Mouse (Mus musculus): ENCODE results near the gene Trim50.

DNA sequence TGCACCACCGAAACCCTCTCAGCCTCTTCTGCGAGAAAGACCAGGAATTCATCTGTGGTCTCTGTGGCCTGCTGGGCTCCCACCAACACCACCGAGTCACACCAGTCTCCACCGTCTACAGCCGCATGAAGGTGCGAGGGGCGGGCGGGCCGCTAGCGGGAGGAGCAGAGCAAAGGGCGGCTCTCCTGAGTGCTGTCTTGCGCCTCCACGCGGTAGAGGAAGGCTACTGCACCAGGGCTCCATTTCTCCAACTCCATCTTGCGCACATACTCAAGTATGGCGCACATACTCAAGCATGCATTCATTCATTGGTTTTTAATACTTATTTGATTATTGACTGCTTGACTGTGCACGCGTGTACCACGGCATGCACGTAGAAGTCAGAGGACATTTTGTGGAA, 469 bp downstream of the Trim50 start:
- TF ChIP-seq NRF1 (IDR thresholded peaks at IDR 0.05; ENCODE audit: low read depth, low read length), result no peak
- no peak for TF ChIP-seq EP300 (IDR thresholded peaks at IDR 0.05; ENCODE audit: low read length)
- TF ChIP-seq MAFK (IDR thresholded peaks at IDR 0.05; ENCODE audit: insufficient replicate concordance, low read length), result no peak

Data from CH12.LX (cell line).